ENCODE assay signal across 10 mouse cellular contexts in the genomic region with DNA sequence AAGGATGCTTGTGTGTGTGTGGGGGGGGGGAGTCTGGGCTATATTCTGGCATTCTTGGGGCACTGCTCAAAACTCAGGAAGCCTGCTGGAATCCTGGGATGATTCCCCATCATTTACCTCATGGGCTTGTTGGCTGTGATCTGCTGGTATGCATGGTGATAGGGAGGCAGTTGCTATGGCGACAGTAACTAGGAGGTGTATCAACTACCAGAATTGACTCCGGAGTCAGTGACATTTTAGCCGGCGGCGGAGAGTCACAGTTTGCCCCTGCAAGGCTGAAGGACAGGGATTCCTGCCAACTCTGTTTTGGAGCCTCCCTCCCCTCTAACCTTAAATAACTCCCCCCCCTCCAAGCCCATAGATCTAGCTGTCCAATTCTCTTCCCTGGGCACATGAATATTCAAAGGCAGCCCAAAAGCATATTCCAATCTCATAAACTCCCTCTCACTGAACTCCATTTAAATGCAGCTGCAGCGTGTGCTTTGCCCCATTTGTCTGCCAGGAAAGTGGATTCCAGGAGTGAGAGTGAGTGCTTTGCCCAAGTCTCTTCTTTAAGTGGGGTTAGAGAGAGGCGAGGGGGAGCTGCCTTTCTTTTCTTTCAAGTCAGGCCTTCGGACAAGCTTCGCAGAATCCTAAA.
DNase-seq lines count a peak whose midpoint lies in the region; ATAC-seq lines count a peak whose summit lies in the region.
"Had no signal": no experiment of that assay in that cellular context is flagged by ENCODE, and none has a peak within 500 bp of the region (broad histone marks: within the 10 kb centered on the region; RNA-seq: fewer than 3 reads in every experiment).

No protein-coding gene starts in this region.

- intact Hi-C loops in gastrocnemius, postnatal 14 days (cut with DNase I; ENCODE audit: low total_unique reads): no loop called here

- no peak overlapping the region for H3K9ac ChIP-seq in forebrain, embryonic 16.5 days (replicated peaks; ENCODE audit: low read depth, low read length)
- H3K9ac ChIP-seq in neural tube, embryonic 15.5 days (replicated peaks): no peak overlapping the region
- H3K9ac ChIP-seq: limb, embryonic 13.5 days had no signal

- no peaks in the 10 kb centered on the region for H3K27me3 ChIP-seq in forebrain, embryonic 16.5 days (replicated peaks; ENCODE audit: control insufficient read depth, insufficient read depth, low read length)
- H3K27me3 ChIP-seq in neural tube, embryonic 15.5 days (replicated peaks): no peaks in the 10 kb centered on the region

- peak overlapping the region; percentile 35 for H3K4me2 ChIP-seq in forebrain, embryonic 16.5 days (ENCODE audit: low read length)
- peak overlapping the region; percentile 19 for H3K4me2 ChIP-seq in neural tube, embryonic 15.5 days
- H3K4me2 ChIP-seq: limb, embryonic 13.5 days had no signal

- no peaks in the 10 kb centered on the region for H3K36me3 ChIP-seq in forebrain, embryonic 16.5 days (ENCODE audit: control insufficient read depth, insufficient read depth)
- no peaks in the 10 kb centered on the region for H3K36me3 ChIP-seq in neural tube, embryonic 15.5 days
- H3K36me3 ChIP-seq: limb, embryonic 13.5 days had no signal

- H3K4me1 ChIP-seq in forebrain, embryonic 16.5 days (replicated peaks; ENCODE audit: control insufficient read depth, insufficient read depth, low read length): peaks cover 17% of the 10 kb centered on the region
- peaks cover 44% of the 10 kb centered on the region for H3K4me1 ChIP-seq in neural tube, embryonic 15.5 days
- H3K4me1 ChIP-seq: limb, embryonic 13.5 days had no signal

- no peaks in the 10 kb centered on the region for H3K9me3 ChIP-seq in forebrain, embryonic 16.5 days (ENCODE audit: control insufficient read depth, low read length)
- H3K9me3 ChIP-seq in neural tube, embryonic 15.5 days (replicated peaks): no peaks in the 10 kb centered on the region
- H3K9me3 ChIP-seq: limb, embryonic 13.5 days had no signal

- no peak overlapping the region for H3K4me3 ChIP-seq in forebrain, embryonic 16.5 days (replicated peaks; ENCODE audit: low read length)
- no peak overlapping the region for H3K4me3 ChIP-seq in neural tube, embryonic 15.5 days (replicated peaks)
- H3K4me3 ChIP-seq: limb, embryonic 13.5 days had no signal

- ATAC-seq in forebrain, embryonic 16.5 days: peak; percentile 81
- ATAC-seq in neural tube, embryonic 15.5 days (ENCODE audit: low FRiP score): peak; percentile 69
- ATAC-seq: CD4-positive, CD25-positive, alpha-beta regulatory T cell, adult 4 months had no signal

- 29% methylated on average over 9 of the region's 9 CpGs for WGBS in forebrain, embryonic 16.5 days
- 19% methylated on average over 9 of the region's 9 CpGs for WGBS in neural tube, embryonic 15.5 days

- H3K27ac ChIP-seq in forebrain, embryonic 16.5 days (ENCODE audit: low read length): peak overlapping the region; percentile 74
- peak overlapping the region; percentile 64 for H3K27ac ChIP-seq in neural tube, embryonic 15.5 days (replicated peaks)
- H3K27ac ChIP-seq: limb, embryonic 13.5 days had no signal

- peak; percentile 72 for DNase-seq in kidney, adult 11 months
- DNase-seq in kidney, postnatal 4 days: no peak
- DNase-seq in layer of hippocampus, postnatal 10 days (ENCODE audit: low spot score in 2 of 2): peak; percentile 37 to 57
- no peak for DNase-seq in gastrocnemius, postnatal 14 days
- DNase-seq in natural killer cell, adult 2 months (ENCODE audit: low spot score in 2 of 2): no peak
- DNase-seq in T-cell, adult 2 months (ENCODE audit: low spot score): no peak

Comparison
In these comparisons a context has a peak if more than half of its experiments do, and no peak if none do; other contexts are left out.
1. DNase-seq: peak in kidney, adult 11 months (single experiment) and layer of hippocampus, postnatal 10 days (2 of 2); none in kidney, postnatal 4 days (0 of 2), gastrocnemius, postnatal 14 days (single experiment), natural killer cell, adult 2 months (0 of 2) and T-cell, adult 2 months (single experiment).